Mouse (Mus musculus) liver, embryonic 11.5 days (tissue): ENCODE measurements around the gene Syt8. TPM values are rescaled to one million over a fixed set of nuclear protein-coding genes. Genes with fewer than 3 reads are reported as not detected.

ENCODE experiments used
- ATAC-seq: fragments of 200-750 bp; cut with Nextera tagmentation; replicated peaks from 2 replicates; pipeline ENCODE4 v1.8.0; 2017; ENCODE audit warnings: moderate number of reproducible peaks, mild to moderate bottlenecking, moderate TSS enrichment, moderate library complexity; ENCODE audit not compliant: low FRiP score
- DNase-seq: peaks from one replicate; pipeline ENCODE4 v3.0.0-alpha.2; 2017; ENCODE audit warnings: low spot score
- H3K27ac ChIP-seq: fragments of 300-500 bp; sonication (generic); 2 replicates; pipeline ENCODE4 v1.5.1; 2014; ENCODE audit warnings: mild to moderate bottlenecking, low read depth, low read length, control low read depth
- H3K27me3 ChIP-seq: fragments of 300-500 bp; sonication (generic); replicated peaks from 2 replicates; pipeline ENCODE4 v1.6.1; 2014; ENCODE audit warnings: low read length, mixed read lengths; ENCODE audit not compliant: control insufficient read depth, insufficient read depth
- H3K36me3 ChIP-seq: fragments of 300-500 bp; sonication (generic); 2 replicates; pipeline ENCODE4 v1.6.1; 2014; ENCODE audit warnings: mild to moderate bottlenecking, low read length, moderate library complexity, mixed read lengths; ENCODE audit not compliant: control insufficient read depth, insufficient read depth
- H3K4me1 ChIP-seq: fragments of 300-500 bp; sonication (generic); replicated peaks from 2 replicates; pipeline ENCODE4 v1.6.1; 2014; ENCODE audit warnings: low read length, mixed read lengths; ENCODE audit not compliant: control insufficient read depth, insufficient read depth
- H3K4me2 ChIP-seq: fragments of 300-500 bp; sonication (generic); 2 replicates; pipeline ENCODE4 v1.6.1; 2014; ENCODE audit warnings: mild to moderate bottlenecking, control low read depth, moderate library complexity
- H3K4me3 ChIP-seq: fragments of 300-500 bp; sonication (generic); 2 replicates; pipeline ENCODE4 v1.5.1; 2014; ENCODE audit warnings: low read depth, low read length, control low read depth
- H3K9ac ChIP-seq: fragments of 300-500 bp; sonication (generic); 2 replicates; pipeline ENCODE4 v1.6.1; 2014; ENCODE audit warnings: low read depth, low read length, control low read depth
- H3K9me3 ChIP-seq: fragments of 300-500 bp; sonication (generic); 2 replicates; pipeline ENCODE4 v1.6.1; 2016; ENCODE audit warnings: low read length, inconsistent platforms, mixed read lengths; ENCODE audit not compliant: control insufficient read depth
- WGBS: fragments of 180-500 bp; shearing (Covaris S2); extraction: QIAGEN DNeasy Blood & Tissue Kit; methylation state at CpG from one replicate; pipeline ENCODE4 v1.1.7; 2014; 5-methylcytosine and 5-hydroxymethylcytosine counted together
- polyA plus RNA-seq: library from polyadenylated mRNA; unstranded; fragments of >200 nt; fragmentation: Nextera tagmentation; extraction: Ambion mirVana; gene quantifications from 2 replicates; pipeline ENCODE4 v1.2.1, GENCODE M21; 2014

The Syt8 gene
- polyA plus RNA-seq, 1 experiment from 2014 or later, result 0.41 TPM

DNA sequence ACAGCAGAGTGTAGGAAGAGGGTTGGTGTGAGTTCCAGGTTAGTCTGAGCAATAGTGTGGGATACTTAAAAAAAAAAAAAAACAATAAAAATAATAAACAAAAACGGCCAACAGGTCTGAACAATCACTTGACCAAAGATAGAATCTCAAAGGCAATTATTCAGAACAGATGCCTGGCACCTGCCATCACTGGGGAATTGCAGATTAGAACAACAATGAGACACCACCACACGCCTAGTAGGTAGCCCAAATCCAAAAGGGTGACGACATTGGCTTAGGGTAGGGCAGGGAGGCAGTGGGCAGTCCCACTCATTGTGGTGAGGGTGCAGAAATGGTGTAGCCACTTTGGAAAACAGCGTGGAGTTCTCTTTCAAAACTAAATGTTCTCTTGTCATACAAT, 43.0 kb upstream of the Syt8 start:
- Histone ChIP-seq H3K27me3 (no peaks in the 10 kb centered on the region), H3K9ac (no peak overlapping the region), H3K4me2 (no peak overlapping the region), H3K9me3 (no peaks in the 10 kb centered on the region), H3K4me3 (no peak overlapping the region), H3K36me3 (no peaks in the 10 kb centered on the region), H3K27ac (no peak overlapping the region), H3K4me1 (peaks cover 41% of the 10 kb centered on the region)
- no peak for DNase-seq
- 71% methylated on average over 4 of the region's 4 CpGs for WGBS
- ATAC-seq, result no peak

DNA sequence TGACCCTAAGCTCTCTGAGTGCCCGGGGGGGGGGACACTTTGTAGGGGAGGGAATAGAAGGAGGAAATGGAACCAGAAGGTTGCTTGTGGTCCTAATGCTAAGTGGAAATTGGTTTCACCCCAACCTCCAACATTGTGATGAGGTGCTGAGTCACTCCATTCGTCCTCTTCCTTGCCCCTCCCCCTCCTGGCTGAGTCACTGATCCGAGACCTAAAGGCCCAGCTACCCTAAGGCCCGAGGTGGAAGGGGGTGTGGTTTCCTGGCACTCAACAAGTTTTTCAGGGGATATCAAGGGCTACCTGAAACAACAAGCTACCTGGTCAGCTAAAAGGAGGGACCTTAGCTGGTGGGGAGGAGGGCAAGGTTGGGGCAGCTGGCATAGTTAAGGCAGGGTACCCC, 41.5 kb upstream of the Syt8 start:
- WGBS, result 17% methylated on average over 4 of the region's 4 CpGs
- no peaks in the 10 kb centered on the region for H3K27me3 ChIP-seq
- H3K9ac ChIP-seq, result peak overlapping the region; percentile 26
- peak overlapping the region; percentile 66 for H3K27ac ChIP-seq
- no peaks in the 10 kb centered on the region for H3K9me3 ChIP-seq
- H3K4me1 ChIP-seq, result peaks cover 34% of the 10 kb centered on the region
- no peak overlapping the region for H3K4me3 ChIP-seq
- ATAC-seq (peak; percentile 78), DNase-seq (peak; percentile 57)
- no peaks in the 10 kb centered on the region for H3K36me3 ChIP-seq
- no peak overlapping the region for H3K4me2 ChIP-seq

DNA sequence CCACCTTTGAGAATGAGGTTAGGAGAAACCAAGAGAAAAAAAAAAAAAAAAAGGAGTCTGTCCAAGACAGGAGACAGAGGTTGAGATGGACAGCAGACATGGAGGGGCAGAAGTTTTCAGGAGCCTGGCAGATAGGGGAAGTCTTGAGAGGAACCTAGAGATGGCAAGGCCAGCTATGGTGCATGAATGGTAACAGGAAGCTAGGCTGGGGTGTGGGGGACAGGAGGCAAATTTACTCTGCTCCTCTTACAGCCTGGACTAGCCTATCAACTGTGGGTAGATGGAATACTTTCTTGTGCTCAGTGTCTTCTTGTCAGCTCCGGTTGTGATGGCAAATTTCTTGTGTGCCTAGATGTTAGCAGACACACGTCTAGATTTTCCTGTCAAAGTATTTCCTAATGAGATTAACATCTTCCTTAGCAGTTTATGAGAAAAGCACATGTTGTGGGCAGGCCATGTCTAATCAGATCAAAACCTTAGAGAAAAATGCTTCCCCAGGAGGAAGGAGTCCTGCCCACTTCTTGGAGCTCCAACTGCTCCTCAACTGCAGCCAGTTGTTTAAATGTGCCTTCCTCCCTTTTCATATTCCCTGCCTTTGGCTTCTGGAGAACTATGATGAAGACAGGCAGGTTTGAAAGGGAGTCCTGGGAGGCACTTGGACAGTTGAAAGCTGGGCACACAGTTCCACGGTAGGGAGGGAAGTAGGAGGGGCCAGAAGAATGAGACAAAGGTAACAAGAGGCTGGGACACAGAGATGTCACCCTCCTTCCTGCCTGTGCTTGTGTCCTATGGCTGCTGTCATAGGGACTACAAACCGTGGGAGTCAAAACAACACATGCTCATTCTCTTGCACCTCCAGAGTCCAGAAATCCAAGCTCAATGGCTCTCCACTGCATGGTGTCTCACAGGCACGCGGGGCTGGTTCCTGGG, 40.1 kb upstream of the Syt8 start:
- no peak for DNase-seq
- WGBS, result 62% methylated on average over 6 of the region's 6 CpGs
- H3K9me3 ChIP-seq, result no peaks in the 10 kb centered on the region
- no peak overlapping the region for H3K4me2 ChIP-seq
- H3K4me1 ChIP-seq, result peaks cover 36% of the 10 kb centered on the region
- no peaks in the 10 kb centered on the region for H3K27me3 ChIP-seq
- H3K27ac ChIP-seq, result peak overlapping the region; percentile 33; the same call in 1 of the 2 replicates
- no peaks in the 10 kb centered on the region for H3K36me3 ChIP-seq
- H3K9ac ChIP-seq, result no peak overlapping the region
- no peak overlapping the region for H3K4me3 ChIP-seq
- ATAC-seq, result no peak

DNA sequence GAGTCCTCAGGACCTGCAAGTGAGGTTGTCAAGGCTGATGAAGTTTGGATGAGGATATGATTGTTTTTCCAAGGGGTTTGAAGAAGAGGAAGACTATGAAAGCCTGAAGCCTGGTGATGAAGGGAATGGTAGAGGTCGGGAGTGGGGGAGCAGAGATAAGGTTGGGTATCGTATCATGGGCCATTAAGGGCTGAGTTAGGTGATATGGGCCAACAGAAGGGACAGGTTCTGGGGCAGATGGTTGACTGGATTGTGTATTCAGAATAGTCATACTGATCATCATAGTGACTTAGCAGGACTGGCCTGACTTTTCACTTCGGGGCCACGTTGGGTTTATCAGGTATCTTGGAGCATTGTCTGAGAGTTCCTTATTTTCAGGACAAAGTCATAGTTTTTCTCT, 39.2 kb upstream of the Syt8 start:
- Histone ChIP-seq H3K36me3 (no peaks in the 10 kb centered on the region), H3K4me2 (no peak overlapping the region), H3K4me3 (no peak overlapping the region), H3K4me1 (peaks cover 40% of the 10 kb centered on the region), H3K27ac (no peak overlapping the region), H3K9ac (no peak overlapping the region), H3K27me3 (no peaks in the 10 kb centered on the region), H3K9me3 (no peaks in the 10 kb centered on the region)
- no peak for DNase-seq
- peak; percentile 54 for ATAC-seq
- WGBS, result 58% methylated on average over 4 of the region's 4 CpGs

DNA sequence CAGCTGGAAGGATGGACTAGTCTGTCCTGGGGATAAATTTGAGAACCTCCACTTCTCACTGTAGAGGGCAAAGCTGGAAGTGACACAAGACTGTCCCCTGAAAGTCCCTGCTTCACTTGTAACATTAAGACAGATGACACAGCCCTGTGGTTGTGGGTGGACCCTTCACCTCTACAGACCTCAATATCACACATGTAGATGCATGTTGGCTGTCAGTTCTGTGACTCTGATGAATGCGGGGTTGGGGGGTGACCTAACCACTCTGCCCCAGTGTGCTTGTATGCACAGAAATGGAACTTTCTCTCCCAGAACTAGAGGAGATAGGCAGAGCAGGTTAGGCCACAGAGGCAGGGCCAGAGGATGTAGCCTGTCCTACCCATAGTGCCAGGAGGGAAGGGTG, 38.0 kb upstream of the Syt8 start:
- H3K4me2 ChIP-seq, result no peak overlapping the region
- no peak overlapping the region for H3K4me3 ChIP-seq
- H3K9me3 ChIP-seq, result no peaks in the 10 kb centered on the region
- WGBS, result 92% methylated on average over 1 of the region's 1 CpGs
- H3K4me1 ChIP-seq, result peaks cover 43% of the 10 kb centered on the region
- no peaks in the 10 kb centered on the region for H3K27me3 ChIP-seq
- no peak for DNase-seq
- ATAC-seq, result no peak
- no peak overlapping the region; the same call in 1 of the 2 replicates for H3K9ac ChIP-seq
- H3K27ac ChIP-seq, result no peak overlapping the region
- no peaks in the 10 kb centered on the region for H3K36me3 ChIP-seq

DNA sequence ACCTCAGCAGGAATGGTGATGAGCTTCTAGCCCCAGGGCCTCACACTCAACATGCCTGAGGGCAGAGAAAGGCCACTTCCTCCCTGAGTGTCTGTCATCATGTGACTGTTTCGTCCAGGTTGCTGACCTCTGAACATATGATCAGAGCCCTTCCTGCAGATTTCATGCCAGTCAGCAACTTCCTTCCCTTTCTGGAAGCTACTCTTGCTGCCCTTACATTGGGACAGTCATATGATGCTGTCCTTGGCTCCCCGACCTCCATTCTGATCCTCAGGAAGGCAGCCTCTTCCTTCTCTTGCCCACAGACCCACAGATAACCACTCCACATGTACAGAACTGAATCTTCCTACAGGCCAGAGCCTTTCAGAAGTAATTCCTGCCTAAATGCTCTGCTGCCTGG, 36.6 kb upstream of the Syt8 start:
- no peak for ATAC-seq
- H3K4me3 ChIP-seq, result no peak overlapping the region
- no peak overlapping the region for H3K4me2 ChIP-seq
- H3K36me3 ChIP-seq, result no peaks in the 10 kb centered on the region
- DNase-seq, result no peak
- 47% methylated on average over 2 of the region's 2 CpGs for WGBS
- peaks cover 36% of the 10 kb centered on the region for H3K4me1 ChIP-seq
- H3K27ac ChIP-seq, result 0 out of 2 replicates have a peak overlapping the region, but pooled peaks have one; percentile 9
- H3K27me3 ChIP-seq, result no peaks in the 10 kb centered on the region
- H3K9ac ChIP-seq, result no peak overlapping the region
- no peaks in the 10 kb centered on the region for H3K9me3 ChIP-seq

DNA sequence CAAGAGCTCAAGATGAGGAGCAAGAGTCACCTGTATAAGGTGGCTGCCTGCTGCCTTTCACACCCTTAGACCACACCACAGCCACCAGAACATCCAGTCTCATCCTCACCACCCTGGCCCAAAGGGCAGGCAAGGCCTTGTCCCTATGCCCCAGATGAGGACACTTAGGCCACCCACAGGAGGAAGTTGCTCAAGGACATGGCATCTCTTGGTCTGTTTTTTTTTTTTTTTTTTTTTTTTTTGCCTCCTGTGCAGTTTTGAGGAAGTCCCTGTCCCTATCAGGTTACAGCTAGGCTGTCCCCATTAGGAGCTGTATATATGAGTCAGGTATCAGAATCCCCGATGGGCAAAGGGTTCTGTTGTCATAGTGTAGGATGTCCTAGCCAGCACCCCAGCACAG, 35.4 kb upstream of the Syt8 start:
- 33% methylated on average over 1 of the region's 1 CpGs for WGBS
- 0 out of 2 replicates have a peak overlapping the region, but pooled peaks have one; percentile 9 for H3K27ac ChIP-seq

DNA sequence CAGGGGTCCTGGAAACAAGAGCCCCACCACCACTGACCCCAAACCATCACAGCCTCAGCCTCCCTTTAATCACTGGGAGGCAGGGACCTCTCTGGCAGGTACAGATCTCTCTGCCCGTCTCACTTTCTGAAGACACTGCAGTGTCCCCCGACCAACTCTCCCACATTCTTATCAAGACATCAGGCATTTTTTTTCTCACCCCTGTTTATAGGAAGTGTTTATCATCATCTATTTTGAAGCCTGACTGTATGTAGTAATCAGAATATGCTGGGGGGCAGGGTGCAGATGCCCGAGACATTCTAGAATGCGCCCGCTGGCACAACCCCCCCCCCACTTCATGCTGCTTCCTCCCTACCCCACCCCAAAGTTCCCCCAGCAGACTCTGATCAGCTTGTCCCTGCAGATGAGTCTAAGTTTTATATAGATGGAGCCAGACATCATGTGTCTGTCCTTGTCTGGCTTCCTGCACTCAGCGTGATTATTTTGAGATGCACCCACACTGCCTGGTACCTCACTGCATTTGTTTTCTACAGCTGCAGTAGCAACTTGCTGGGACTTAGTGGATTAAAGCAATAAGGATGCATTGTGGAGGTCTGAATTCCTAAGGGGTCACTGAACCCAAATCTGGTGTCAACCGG, 34.4 kb upstream of the Syt8 start:
- H3K27me3 ChIP-seq, result no peaks in the 10 kb centered on the region
- peaks cover 16% of the 10 kb centered on the region for H3K4me1 ChIP-seq
- 65% methylated on average over 7 of the region's 7 CpGs for WGBS
- no peak overlapping the region for H3K9ac ChIP-seq
- H3K36me3 ChIP-seq, result no peaks in the 10 kb centered on the region
- no peak for ATAC-seq
- H3K27ac ChIP-seq, result no peak overlapping the region
- H3K4me3 ChIP-seq, result no peak overlapping the region
- no peaks in the 10 kb centered on the region for H3K9me3 ChIP-seq
- no peak for DNase-seq
- H3K4me2 ChIP-seq, result no peak overlapping the region

More for the DNA sequence above, 35.4 kb upstream of the Syt8 start:
- Histone ChIP-seq H3K4me2 (no peak overlapping the region), H3K4me1 (peaks cover 25% of the 10 kb centered on the region), H3K9ac (no peak overlapping the region), H3K9me3 (no peaks in the 10 kb centered on the region), H3K36me3 (no peaks in the 10 kb centered on the region), H3K27me3 (no peaks in the 10 kb centered on the region), H3K4me3 (no peak overlapping the region)
- DNase-seq (no peak), ATAC-seq (no peak)
